In the genomic region with DNA sequence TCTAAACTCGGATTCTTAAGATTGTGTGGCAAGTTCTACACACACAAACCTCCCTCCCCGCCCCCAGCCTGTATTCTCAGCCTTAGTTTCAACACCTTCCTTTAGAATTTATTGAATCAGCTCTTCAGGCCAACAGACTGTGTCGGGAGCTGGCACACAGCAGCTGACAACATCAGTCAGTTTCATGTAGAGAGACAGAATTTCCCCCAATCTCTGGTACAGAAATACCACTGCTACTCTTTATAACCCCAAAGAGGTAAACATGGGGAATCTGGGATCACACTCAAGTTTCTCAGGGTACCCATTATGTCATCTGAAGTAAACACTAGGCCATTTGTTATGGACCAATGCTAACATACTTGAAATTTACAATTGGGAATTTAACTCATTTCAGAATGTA, we compare ENCODE assay signal across 15 mouse cellular contexts.
DNase-seq lines count a peak whose midpoint lies in the region; ATAC-seq and TF ChIP-seq lines count a peak whose summit lies in the region.
"Had no signal": no experiment of that assay in that cellular context is flagged by ENCODE, and none has a peak within 500 bp of the region (broad histone marks: within the 10 kb centered on the region; RNA-seq: fewer than 3 reads in every experiment).

No protein-coding gene starts in this region.

- no peak overlapping the region for H3K4me2 ChIP-seq in midbrain, postnatal 0 days (ENCODE audit: low read depth, low read length, poor library complexity, severe bottlenecking)
- H3K4me2 ChIP-seq in midbrain, embryonic 15.5 days: no peak overlapping the region
- no peak overlapping the region for H3K4me2 ChIP-seq in limb, embryonic 15.5 days
- H3K4me2 ChIP-seq: midbrain, embryonic 12.5 days had no signal

- no peaks in the 10 kb centered on the region for H3K4me1 ChIP-seq in midbrain, postnatal 0 days (ENCODE audit: insufficient read depth, low read length)
- H3K4me1 ChIP-seq in midbrain, embryonic 15.5 days: no peaks in the 10 kb centered on the region
- H3K4me1 ChIP-seq in limb, embryonic 15.5 days: peaks cover 8% of the 10 kb centered on the region
- H3K4me1 ChIP-seq: midbrain, embryonic 12.5 days had no signal

- H3K9me3 ChIP-seq in midbrain, postnatal 0 days (ENCODE audit: low read length): no peaks in the 10 kb centered on the region
- no peaks in the 10 kb centered on the region for H3K9me3 ChIP-seq in midbrain, embryonic 15.5 days
- H3K9me3 ChIP-seq in limb, embryonic 15.5 days: no peaks in the 10 kb centered on the region
- H3K9me3 ChIP-seq: midbrain, embryonic 12.5 days had no signal

- H3K27ac ChIP-seq in gastrocnemius, adult 2 months: peak overlapping the region; percentile 59
- H3K27ac ChIP-seq in midbrain, postnatal 0 days (ENCODE audit: low read depth, low read length): no peak overlapping the region
- H3K27ac ChIP-seq in midbrain, embryonic 15.5 days: no peak overlapping the region
- peak overlapping the region; percentile 12; the same call in 1 of the 2 replicates for H3K27ac ChIP-seq in limb, embryonic 15.5 days
- H3K27ac ChIP-seq: liver, embryonic 14.5 days; midbrain, embryonic 12.5 days had no signal

- intact Hi-C loops in gastrocnemius, adult 2 months (cut with DNase I): no loop called here

- no peak overlapping the region for H3K4me3 ChIP-seq in gastrocnemius, adult 2 months
- no peak overlapping the region for H3K4me3 ChIP-seq in midbrain, postnatal 0 days (ENCODE audit: low read depth, low read length)
- H3K4me3 ChIP-seq in midbrain, embryonic 15.5 days: no peak overlapping the region
- no peak overlapping the region for H3K4me3 ChIP-seq in limb, embryonic 15.5 days
- H3K4me3 ChIP-seq: midbrain, embryonic 12.5 days had no signal

- H3K36me3 ChIP-seq in midbrain, postnatal 0 days (ENCODE audit: insufficient read depth, low read length): no peaks in the 10 kb centered on the region
- no peaks in the 10 kb centered on the region for H3K36me3 ChIP-seq in midbrain, embryonic 15.5 days (replicated peaks)
- H3K36me3 ChIP-seq in limb, embryonic 15.5 days: no peaks in the 10 kb centered on the region
- H3K36me3 ChIP-seq: midbrain, embryonic 12.5 days had no signal

- no peaks in the 10 kb centered on the region for H3K27me3 ChIP-seq in midbrain, postnatal 0 days (ENCODE audit: insufficient read depth, low read length)
- no peaks in the 10 kb centered on the region for H3K27me3 ChIP-seq in midbrain, embryonic 15.5 days (replicated peaks)
- no peaks in the 10 kb centered on the region for H3K27me3 ChIP-seq in limb, embryonic 15.5 days
- H3K27me3 ChIP-seq: midbrain, embryonic 12.5 days had no signal

- H3K9ac ChIP-seq in midbrain, postnatal 0 days (replicated peaks; ENCODE audit: low read length, poor library complexity, severe bottlenecking): no peak overlapping the region
- no peak overlapping the region for H3K9ac ChIP-seq in midbrain, embryonic 15.5 days
- H3K9ac ChIP-seq in limb, embryonic 15.5 days: no peak overlapping the region
- H3K9ac ChIP-seq: liver, embryonic 14.5 days; midbrain, embryonic 12.5 days had no signal

- no peak for ATAC-seq in midbrain, postnatal 0 days (ENCODE audit: low FRiP score)
- no peak for ATAC-seq in midbrain, embryonic 15.5 days (replicated peaks)
- ATAC-seq in limb, embryonic 15.5 days (ENCODE audit: insufficient number of reproducible peaks, low FRiP score, low TSS enrichment, low read depth): peak; percentile 44; the same call in 1 of the 2 replicates
- ATAC-seq in CD4-positive, CD25-positive, alpha-beta regulatory T cell, adult 4 months: no peak
- ATAC-seq: inflammation-experienced regulatory T-cells, adult 6 months had no signal

- 56% methylated on average over 3 of the region's 3 CpGs for WGBS in midbrain, postnatal 0 days
- WGBS in midbrain, embryonic 15.5 days: 40% methylated on average over 3 of the region's 3 CpGs
- WGBS in limb, embryonic 15.5 days: 47% methylated on average over 3 of the region's 3 CpGs

- no peak for TF ChIP-seq CTCF in gastrocnemius, adult 2 months (IDR thresholded peaks at IDR 0.05)
- TF ChIP-seq CTCF in midbrain, postnatal 0 days (IDR thresholded peaks at IDR 0.05): no peak

- peak; percentile 31 for DNase-seq in gastrocnemius, adult 2 months
- DNase-seq in gastrocnemius, adult 8-10 months (ENCODE audit: low spot score in 2 of 2): no peak
- peak; percentile 16 for DNase-seq in midbrain, postnatal 0 days (ENCODE audit: low spot score)
- no peak for DNase-seq in frontal cortex, postnatal 10 days (ENCODE audit: low spot score in 2 of 2)
- DNase-seq in spleen, postnatal 10 days (ENCODE audit: low spot score in 2 of 2): no peak
- DNase-seq: adrenal gland, adult 2 months; cerebellum, adult 11-12 months; embryo, embryonic 11 days; kidney, postnatal 10 days had no signal

Comparison
In these comparisons a context has a peak if more than half of its experiments do, and no peak if none do; other contexts are left out.
1. DNase-seq: peak in gastrocnemius, adult 2 months (single experiment) and midbrain, postnatal 0 days (single experiment); none in gastrocnemius, adult 8-10 months (0 of 2), frontal cortex, postnatal 10 days (0 of 2) and spleen, postnatal 10 days (0 of 2).
2. H3K27ac ChIP-seq: peak in gastrocnemius, adult 2 months (single experiment) and limb, embryonic 15.5 days (single experiment); none in midbrain, postnatal 0 days (single experiment) and midbrain, embryonic 15.5 days (single experiment).